17 mouse cellular contexts compared by ENCODE assay signal in genomic region chr19:44798731-44799130, GRCm38 (mm10). TPM values are rescaled to one million over a fixed set of nuclear protein-coding genes. Genes with fewer than 3 reads are reported as not detected.
"Had no signal": no experiment of that assay in that cellular context is flagged by ENCODE, and none has a peak within 500 bp of the region (broad histone marks: within the 10 kb centered on the region; RNA-seq: fewer than 3 reads in every experiment).

No protein-coding gene starts in this region.

- H3K9me3 ChIP-seq: limb, embryonic 12.5 days; liver, embryonic 13.5 days; lung, embryonic 15.5 days; midbrain, embryonic 12.5 days; neural tube, embryonic 13.5 days; stomach, embryonic 15.5 days had no signal

- H3K27me3 ChIP-seq: lung, embryonic 15.5 days; neural tube, embryonic 13.5 days; stomach, embryonic 15.5 days had no signal

- H3K27ac ChIP-seq: limb, embryonic 12.5 days; liver, embryonic 13.5 days; lung, embryonic 15.5 days; stomach, embryonic 15.5 days had no signal

- H3K9ac ChIP-seq: limb, embryonic 12.5 days; liver, embryonic 13.5 days; liver, postnatal 0 days; lung, embryonic 15.5 days; midbrain, embryonic 12.5 days; stomach, embryonic 15.5 days had no signal

- ATAC-seq: liver, postnatal 0 days; midbrain, embryonic 16.5 days had no signal

- DNase-seq: liver; liver, embryonic 13.5 days; liver, postnatal 0 days; lung, postnatal 14 days; right cerebral cortex, postnatal 14 days; thymus, adult 2 months; thymus, postnatal 25 days had no signal

- H3K4me2 ChIP-seq: limb, embryonic 12.5 days; liver, embryonic 13.5 days; lung, embryonic 15.5 days; midbrain, embryonic 12.5 days; stomach, embryonic 15.5 days had no signal

- H3K4me3 ChIP-seq: limb, embryonic 12.5 days; liver, embryonic 13.5 days; lung, embryonic 15.5 days; midbrain, embryonic 12.5 days; neural tube, embryonic 13.5 days; stomach, embryonic 15.5 days had no signal

- H3K36me3 ChIP-seq: limb, embryonic 12.5 days; liver, embryonic 13.5 days; lung, embryonic 15.5 days; midbrain, embryonic 12.5 days; neural tube, embryonic 13.5 days; stomach, embryonic 15.5 days had no signal

- H3K4me1 ChIP-seq: liver, embryonic 13.5 days; lung, embryonic 15.5 days; stomach, embryonic 15.5 days had no signal

RNA-seq across cellular contexts. Expression of gene Pax2, which starts 42.9 kb away (rescaled TPM):
- total RNA-seq: megakaryocyte-erythroid progenitor cell, adult 5-6 weeks had no signal
- polyA plus RNA-seq: intestine, embryonic 14.5 days; limb, embryonic 12.5 days; liver, embryonic 13.5 days; liver, postnatal 0 days; spleen, adult 2 months; stomach, embryonic 15.5 days; urinary bladder, adult 2 months had no signal
